Mouse (Mus musculus) neural tube, embryonic 15.5 days (tissue): Measurements from ENCODE around the gene Pbp2. TPM values are rescaled to one million over a fixed set of nuclear protein-coding genes. Genes with fewer than 3 reads are reported as not detected.
A peak's percentile ranks its signal among the peaks of the same experiment; 100 is the strongest.

ENCODE experiments used
- ATAC-seq: fragments of 200-750 bp; cut with Nextera tagmentation; 2 replicates; pipeline ENCODE4 v1.8.0; 2017; ENCODE audit warnings: mild to moderate bottlenecking, moderate TSS enrichment, moderate library complexity; ENCODE audit not compliant: low FRiP score
- H3K27ac ChIP-seq: fragments of 300-500 bp; sonication (generic); replicated peaks from 2 replicates; pipeline ENCODE4 v1.5.1; 2015; ENCODE audit warnings: mild to moderate bottlenecking, inconsistent platforms
- H3K27me3 ChIP-seq: fragments of 300-500 bp; sonication (generic); replicated peaks from 2 replicates; pipeline ENCODE4 v1.6.1; 2015; ENCODE audit warnings: inconsistent platforms
- H3K36me3 ChIP-seq: fragments of 300-500 bp; sonication (generic); 2 replicates; pipeline ENCODE4 v1.6.1; 2015; ENCODE audit warnings: inconsistent platforms
- H3K4me1 ChIP-seq: fragments of 300-500 bp; sonication (generic); 2 replicates; pipeline ENCODE4 v1.6.1; 2015; ENCODE audit warnings: inconsistent platforms
- H3K4me2 ChIP-seq: fragments of 300-500 bp; sonication (generic); 2 replicates; pipeline ENCODE4 v1.6.1; 2015; ENCODE audit warnings: inconsistent platforms, mild to moderate bottlenecking, moderate library complexity
- H3K4me3 ChIP-seq: fragments of 300-500 bp; sonication (generic); replicated peaks from 2 replicates; pipeline ENCODE4 v1.5.1; 2015; ENCODE audit warnings: mild to moderate bottlenecking, inconsistent platforms
- H3K9ac ChIP-seq: fragments of 300-500 bp; sonication (generic); replicated peaks from 2 replicates; pipeline ENCODE4 v1.6.1; 2015; ENCODE audit warnings: mild to moderate bottlenecking, inconsistent platforms
- H3K9me3 ChIP-seq: fragments of 300-500 bp; sonication (generic); replicated peaks from 2 replicates; pipeline ENCODE4 v1.6.1; 2016; ENCODE audit warnings: inconsistent platforms
- WGBS: fragments of 180-500 bp; shearing (Covaris S2); methylation state at CpG from one replicate; pipeline ENCODE4 v1.1.7; 2015; ENCODE audit warnings: mixed read lengths; 5-methylcytosine and 5-hydroxymethylcytosine counted together
- polyA plus RNA-seq: library from polyadenylated mRNA; unstranded; fragments of >200 nt; fragmentation: Nextera tagmentation; extraction: Ambion mirVana; gene quantifications from 2 replicates; pipeline ENCODE4 v1.2.1, GENCODE M21; 2015

Pbp2 gene
- polyA plus RNA-seq, result 0.14 TPM in 1 of 2 replicates, not detected in the other

- Histone ChIP-seq H3K9me3 (no peaks in the 10 kb centered on the region), H3K4me3 (no peak within 1 kb of the TSS), H3K9ac (no peak within 1 kb of the TSS), H3K4me2 (no peak within 1 kb of the TSS), H3K36me3 (no peaks in the 10 kb centered on the region), H3K4me1 (no peaks in the 10 kb centered on the region), H3K27ac (no peak within 1 kb of the TSS), H3K27me3 (no peaks in the 10 kb centered on the region)
- WGBS, result over 99% methylated on average over 9 of the region's 9 CpGs
- no peak for ATAC-seq
Measured at GRCm38 (mm10) chr6:135310305-135310704, at the start of gene Pbp2. Pbp2 (minus strand) TSS chr6:135310405.

- Histone ChIP-seq H3K36me3 (no peaks in the 10 kb centered on the region), H3K4me3 (no peak overlapping the region), H3K4me1 (peaks cover 6% of the 10 kb centered on the region), H3K4me2 (no peak overlapping the region), H3K27ac (no peak overlapping the region), H3K27me3 (no peaks in the 10 kb centered on the region), H3K9me3 (no peaks in the 10 kb centered on the region), H3K9ac (no peak overlapping the region)
- ATAC-seq, result no peak
- 84% methylated on average over 4 of the region's 4 CpGs for WGBS
Measured at GRCm38 (mm10) chr6:135354953-135355352, 44.7 kb upstream of the Pbp2 start.

GRCm38 (mm10) chr6:135352537-135352936, 42.3 kb upstream of the Pbp2 start:
- Histone ChIP-seq H3K9me3 (no peaks in the 10 kb centered on the region), H3K27ac (no peak overlapping the region), H3K4me2 (no peak overlapping the region), H3K4me1 (peaks cover 6% of the 10 kb centered on the region), H3K4me3 (no peak overlapping the region), H3K9ac (no peak overlapping the region), H3K27me3 (no peaks in the 10 kb centered on the region), H3K36me3 (no peaks in the 10 kb centered on the region)
- ATAC-seq, result no peak
- WGBS, result 63% methylated on average over 4 of the region's 4 CpGs

- no peaks in the 10 kb centered on the region for H3K9me3 ChIP-seq
- H3K27ac ChIP-seq, result 0 out of 2 replicates have a peak overlapping the region, but pooled peaks have one; percentile 9
- ATAC-seq, result peak; percentile 61; the same call in 1 of the 2 replicates
- no peak overlapping the region for H3K4me2 ChIP-seq
- H3K9ac ChIP-seq, result no peak overlapping the region
- H3K27me3 ChIP-seq, result no peaks in the 10 kb centered on the region
- H3K36me3 ChIP-seq, result no peaks in the 10 kb centered on the region
- H3K4me3 ChIP-seq, result no peak overlapping the region
- peaks cover 6% of the 10 kb centered on the region for H3K4me1 ChIP-seq
- WGBS, result 61% methylated on average over 8 of the region's 8 CpGs
Measured at GRCm38 (mm10) chr6:135351638-135352302, 41.6 kb upstream of the Pbp2 start.

GRCm38 (mm10) chr6:135341076-135341378, 30.8 kb upstream of the Pbp2 start:
- 73% methylated on average over 4 of the region's 4 CpGs for WGBS
- no peak for ATAC-seq

GRCm38 (mm10) chr6:135340355-135341075, 30.3 kb upstream of the Pbp2 start:
- ATAC-seq, result no peak
- Histone ChIP-seq H3K9me3 (no peaks in the 10 kb centered on the region), H3K4me2 (no peak overlapping the region), H3K27ac (no peak overlapping the region), H3K4me1 (0 out of 2 replicates have a peak, but pooled peaks cover 2% of the 10 kb centered on the region), H3K9ac (no peak overlapping the region), H3K4me3 (no peak overlapping the region), H3K27me3 (no peaks in the 10 kb centered on the region), H3K36me3 (no peaks in the 10 kb centered on the region)
- WGBS, result 52% methylated on average over 9 of the region's 9 CpGs

More at GRCm38 (mm10) chr6:135341076-135341378, 30.8 kb upstream of the Pbp2 start:
- H3K4me3 ChIP-seq, result no peak overlapping the region
- no peak overlapping the region for H3K9ac ChIP-seq
- no peaks in the 10 kb centered on the region for H3K9me3 ChIP-seq
- no peak overlapping the region for H3K4me2 ChIP-seq
- H3K27ac ChIP-seq, result no peak overlapping the region
- H3K27me3 ChIP-seq, result no peaks in the 10 kb centered on the region
- H3K4me1 ChIP-seq, result 0 out of 2 replicates have a peak, but pooled peaks cover 2% of the 10 kb centered on the region
- H3K36me3 ChIP-seq, result no peaks in the 10 kb centered on the region

- WGBS, result 92% methylated on average over 8 of the region's 8 CpGs
- Histone ChIP-seq H3K4me3 (no peak overlapping the region), H3K36me3 (no peaks in the 10 kb centered on the region), H3K9me3 (no peaks in the 10 kb centered on the region), H3K4me2 (no peak overlapping the region), H3K27ac (no peak overlapping the region), H3K4me1 (peaks cover 24% of the 10 kb centered on the region), H3K9ac (no peak overlapping the region), H3K27me3 (no peaks in the 10 kb centered on the region)
- no peak for ATAC-seq
Measured at GRCm38 (mm10) chr6:135336376-135336775, 26.2 kb upstream of the Pbp2 start.

GRCm38 (mm10) chr6:135333994-135334651, 23.9 kb upstream of the Pbp2 start:
- Histone ChIP-seq H3K4me1 (peaks cover 21% of the 10 kb centered on the region), H3K4me3 (no peak overlapping the region), H3K27ac (peak overlapping the region; percentile 56), H3K27me3 (no peaks in the 10 kb centered on the region), H3K9me3 (no peaks in the 10 kb centered on the region), H3K36me3 (no peaks in the 10 kb centered on the region), H3K9ac (no peak overlapping the region), H3K4me2 (no peak overlapping the region)
- no peak; the same call in 1 of the 2 replicates for ATAC-seq
- WGBS, result 55% methylated on average over 5 of the region's 5 CpGs

- H3K4me2 ChIP-seq, result peak overlapping the region; percentile 30
Measured at GRCm38 (mm10) chr6:135332737-135333281, 22.6 kb upstream of the Pbp2 start.

GRCm38 (mm10) chr6:135331916-135332315, 21.7 kb upstream of the Pbp2 start:
- H3K4me1 ChIP-seq, result peaks cover 21% of the 10 kb centered on the region
- no peak overlapping the region for H3K4me2 ChIP-seq
- no peak overlapping the region for H3K9ac ChIP-seq
- ATAC-seq, result no peak; the same call in 1 of the 2 replicates
- H3K27ac ChIP-seq, result 0 out of 2 replicates have a peak overlapping the region, but pooled peaks have one; percentile 68
- WGBS, result 81% methylated on average over 4 of the region's 4 CpGs
- H3K27me3 ChIP-seq, result no peaks in the 10 kb centered on the region
- H3K4me3 ChIP-seq, result no peak overlapping the region
- no peaks in the 10 kb centered on the region for H3K36me3 ChIP-seq
- H3K9me3 ChIP-seq, result no peaks in the 10 kb centered on the region

More at GRCm38 (mm10) chr6:135332737-135333281, 22.6 kb upstream of the Pbp2 start:
- no peaks in the 10 kb centered on the region for H3K27me3 ChIP-seq
- no peak overlapping the region for H3K4me3 ChIP-seq
- peak overlapping the region; percentile 68 for H3K27ac ChIP-seq
- WGBS, result 15% methylated on average over 10 of the region's 10 CpGs
- no peaks in the 10 kb centered on the region for H3K36me3 ChIP-seq
- H3K9ac ChIP-seq, result no peak overlapping the region
- H3K9me3 ChIP-seq, result no peaks in the 10 kb centered on the region
- ATAC-seq, result peak; percentile 62
- peaks cover 21% of the 10 kb centered on the region for H3K4me1 ChIP-seq

GRCm38 (mm10) chr6:135326847-135327246, 16.6 kb upstream of the Pbp2 start:
- no peak for ATAC-seq
- Histone ChIP-seq H3K36me3 (no peaks in the 10 kb centered on the region), H3K9me3 (no peaks in the 10 kb centered on the region), H3K27ac (no peak overlapping the region), H3K27me3 (no peaks in the 10 kb centered on the region), H3K4me1 (peaks cover 11% of the 10 kb centered on the region; the same call in 1 of the 2 replicates), H3K9ac (no peak overlapping the region), H3K4me2 (no peak overlapping the region), H3K4me3 (no peak overlapping the region)
- WGBS, result 90% methylated on average over 7 of the region's 7 CpGs
